Mouse (Mus musculus): ENCODE results near the gene Sp1. TPM values are rescaled to one million over a fixed set of nuclear protein-coding genes. Genes with fewer than 3 reads are reported as not detected.
A peak's percentile ranks its signal among the peaks of the same experiment; 100 is the strongest.

The Sp1 gene
- polyA plus RNA-seq (2015; fragmentation: Nextera tagmentation; extraction: Ambion mirVana), result 8.8 TPM in 2 replicates

GRCm38 (mm10) chr15:102405489-102406195 lies at the start of gene Sp1:
Gene Sp1, plus strand, starts transcription at chr15:102406143.
- Histone ChIP-seq H3K4me1 (replicated peaks; ENCODE audit: insufficient read depth, low read length) (peaks cover 19% of the 10 kb centered on the region; the same call in 1 of the 2 replicates), H3K9me3 (replicated peaks; ENCODE audit: low read length) (no peaks in the 10 kb centered on the region), H3K4me2 (ENCODE audit: low read length) (peak within 1 kb of the TSS; percentile 55), H3K36me3 (ENCODE audit: insufficient read depth, low read length) (peaks cover 26% of the 10 kb centered on the region), H3K27me3 (ENCODE audit: insufficient read depth, low read length) (no peaks in the 10 kb centered on the region), H3K27ac (peak within 1 kb of the TSS; percentile 100), H3K9ac (ENCODE audit: low read depth, low read length) (peak within 1 kb of the TSS; percentile 97), H3K4me3 (replicated peaks; ENCODE audit: low read depth, low read length) (peak within 1 kb of the TSS; percentile 78)
- WGBS, result 0% methylated on average over 37 of the region's 38 CpGs
- DNase-seq (ENCODE audit: low spot score) (peak; percentile 100), ATAC-seq (replicated peaks; ENCODE audit: low FRiP score, low read depth) (peak; percentile 96)
- TF ChIP-seq CTCF (IDR thresholded peaks at IDR 0.05; ENCODE audit: low read depth), result peak; percentile 54

- no peaks in the 10 kb centered on the region for H3K9me3 ChIP-seq (replicated peaks; ENCODE audit: low read length)
- ATAC-seq (replicated peaks; ENCODE audit: low FRiP score, low read depth), result no peak
- peak overlapping the region; percentile 91; the same call in 1 of the 2 replicates for H3K27ac ChIP-seq
- H3K4me1 ChIP-seq (replicated peaks; ENCODE audit: insufficient read depth, low read length), result peaks cover 12% of the 10 kb centered on the region
- H3K4me3 ChIP-seq (replicated peaks; ENCODE audit: low read depth, low read length), result no peak overlapping the region
- H3K4me2 ChIP-seq (ENCODE audit: low read length), result peak overlapping the region; percentile 93
- no peak overlapping the region for H3K9ac ChIP-seq (ENCODE audit: low read depth, low read length)
- 44% methylated on average over 16 of the region's 16 CpGs for WGBS
- no peak for DNase-seq (ENCODE audit: low spot score)
- no peaks in the 10 kb centered on the region for H3K27me3 ChIP-seq (ENCODE audit: insufficient read depth, low read length)
- no peak for TF ChIP-seq CTCF (IDR thresholded peaks at IDR 0.05; ENCODE audit: low read depth)
- no peaks in the 10 kb centered on the region for H3K36me3 ChIP-seq (ENCODE audit: insufficient read depth, low read length)
Measured at GRCm38 (mm10) chr15:102356501-102357325, 49.2 kb upstream of the Sp1 start.

- H3K27me3 ChIP-seq (ENCODE audit: insufficient read depth, low read length), result no peaks in the 10 kb centered on the region
- ATAC-seq (replicated peaks; ENCODE audit: low FRiP score, low read depth) (no peak), DNase-seq (ENCODE audit: low spot score) (peak; percentile 46)
- no peak overlapping the region for H3K27ac ChIP-seq
- peak overlapping the region; percentile 30; the same call in 1 of the 2 replicates for H3K4me2 ChIP-seq (ENCODE audit: low read length)
- H3K9me3 ChIP-seq (replicated peaks; ENCODE audit: low read length), result no peaks in the 10 kb centered on the region
- H3K4me3 ChIP-seq (replicated peaks; ENCODE audit: low read depth, low read length), result peak overlapping the region; percentile 10; the same call in 1 of the 2 replicates
- peaks cover 19% of the 10 kb centered on the region for H3K4me1 ChIP-seq (replicated peaks; ENCODE audit: insufficient read depth, low read length)
- 3% methylated on average over 25 of the region's 25 CpGs for WGBS
- no peaks in the 10 kb centered on the region for H3K36me3 ChIP-seq (ENCODE audit: insufficient read depth, low read length)
- peak; percentile 28; the same call in 1 of the 2 replicates for TF ChIP-seq CTCF (IDR thresholded peaks at IDR 0.05; ENCODE audit: low read depth)
- H3K9ac ChIP-seq (ENCODE audit: low read depth, low read length), result no peak overlapping the region
Measured at GRCm38 (mm10) chr15:102358126-102358525, 47.8 kb upstream of the Sp1 start.

- ATAC-seq (replicated peaks; ENCODE audit: low FRiP score, low read depth) (no peak), DNase-seq (ENCODE audit: low spot score) (no peak)
- no peak for TF ChIP-seq CTCF (IDR thresholded peaks at IDR 0.05; ENCODE audit: low read depth)
- H3K4me1 ChIP-seq (replicated peaks; ENCODE audit: insufficient read depth, low read length), result peaks cover 19% of the 10 kb centered on the region
- H3K9me3 ChIP-seq (replicated peaks; ENCODE audit: low read length), result no peaks in the 10 kb centered on the region
- WGBS, result 29% methylated on average over 5 of the region's 5 CpGs
- H3K36me3 ChIP-seq (ENCODE audit: insufficient read depth, low read length), result no peaks in the 10 kb centered on the region
- no peak overlapping the region for H3K4me2 ChIP-seq (ENCODE audit: low read length)
- H3K27ac ChIP-seq, result no peak overlapping the region
- H3K9ac ChIP-seq (ENCODE audit: low read depth, low read length), result no peak overlapping the region
- no peak overlapping the region for H3K4me3 ChIP-seq (replicated peaks; ENCODE audit: low read depth, low read length)
- no peaks in the 10 kb centered on the region for H3K27me3 ChIP-seq (ENCODE audit: insufficient read depth, low read length)
Measured at GRCm38 (mm10) chr15:102358834-102359233, 47.1 kb upstream of the Sp1 start.

GRCm38 (mm10) chr15:102362648-102363047 lies 43.3 kb upstream of the Sp1 start:
- Histone ChIP-seq H3K4me3 (replicated peaks; ENCODE audit: low read depth, low read length) (no peak overlapping the region), H3K9me3 (replicated peaks; ENCODE audit: low read length) (no peaks in the 10 kb centered on the region), H3K27me3 (ENCODE audit: insufficient read depth, low read length) (no peaks in the 10 kb centered on the region), H3K27ac (peak overlapping the region; percentile 52), H3K9ac (ENCODE audit: low read depth, low read length) (peak overlapping the region; percentile 38), H3K36me3 (ENCODE audit: insufficient read depth, low read length) (no peaks in the 10 kb centered on the region), H3K4me1 (replicated peaks; ENCODE audit: insufficient read depth, low read length) (peaks cover 21% of the 10 kb centered on the region), H3K4me2 (ENCODE audit: low read length) (peak overlapping the region; percentile 48)
- ATAC-seq (replicated peaks; ENCODE audit: low FRiP score, low read depth) (peak; percentile 29; the same call in 1 of the 2 replicates), DNase-seq (ENCODE audit: low spot score) (peak; percentile 47)
- no peak for TF ChIP-seq CTCF (IDR thresholded peaks at IDR 0.05; ENCODE audit: low read depth)
- WGBS, result 6% methylated on average over 14 of the region's 14 CpGs

GRCm38 (mm10) chr15:102364678-102365077 lies 41.3 kb upstream of the Sp1 start:
- no peak overlapping the region for H3K9ac ChIP-seq (ENCODE audit: low read depth, low read length)
- H3K27me3 ChIP-seq (ENCODE audit: insufficient read depth, low read length), result no peaks in the 10 kb centered on the region
- H3K27ac ChIP-seq, result no peak overlapping the region
- 93% methylated on average over 1 of the region's 1 CpGs for WGBS
- TF ChIP-seq CTCF (IDR thresholded peaks at IDR 0.05; ENCODE audit: low read depth), result no peak
- H3K4me3 ChIP-seq (replicated peaks; ENCODE audit: low read depth, low read length), result no peak overlapping the region
- no peaks in the 10 kb centered on the region for H3K9me3 ChIP-seq (replicated peaks; ENCODE audit: low read length)
- H3K36me3 ChIP-seq (ENCODE audit: insufficient read depth, low read length), result no peaks in the 10 kb centered on the region
- no peak for ATAC-seq (replicated peaks; ENCODE audit: low FRiP score, low read depth)
- DNase-seq (ENCODE audit: low spot score), result no peak
- no peak overlapping the region for H3K4me2 ChIP-seq (ENCODE audit: low read length)
- H3K4me1 ChIP-seq (replicated peaks; ENCODE audit: insufficient read depth, low read length), result peaks cover 16% of the 10 kb centered on the region
